Mouse (Mus musculus) hindbrain, embryonic 13.5 days (tissue): Measurements from ENCODE around the gene Primpol. TPM values are rescaled to one million over a fixed set of nuclear protein-coding genes. Genes with fewer than 3 reads are reported as not detected.

Experiments used
- polyA plus RNA-seq: library from polyadenylated mRNA; unstranded; fragments of >200 nt; fragmentation: Nextera tagmentation; extraction: Ambion mirVana; gene quantifications from 2 replicates; pipeline ENCODE4 v1.2.1, GENCODE M21; 2015

Primpol gene
- polyA plus RNA-seq, 1 experiment from 2014 or later, result 9.8 TPM

Other genes starting within 250 kb of the Primpol start
- 15.2 and 16.3 TPM in 2 replicates for gene Acsl1, start 146.2 kb downstream of the Primpol start, polyA plus RNA-seq
- 7.2 and 9.4 TPM in 2 replicates for gene Cenpu, start 65.2 kb downstream of the Primpol start, polyA plus RNA-seq
- 203 and 211 TPM in 2 replicates for gene Casp3, start 79 bp upstream of the Primpol start, polyA plus RNA-seq
- 9.3 and 11.6 TPM in 2 replicates for gene Irf2, start 122.5 kb upstream of the Primpol start, polyA plus RNA-seq